Mouse (Mus musculus) gastrocnemius, adult 2 months (tissue): ENCODE measurements around the gene Tha1. TPM values are rescaled to one million over a fixed set of nuclear protein-coding genes. Genes with fewer than 3 reads are reported as not detected.

Source experiments
- DNase-seq: peaks from one replicate; pipeline ENCODE4 v3.0.0; 2022
- H3K27ac ChIP-seq: fragments of 200-600 bp; 2 replicates; pipeline ENCODE4 v1.8.1; 2022; ENCODE audit warnings: mild to moderate bottlenecking
- H3K4me3 ChIP-seq: fragments of 200-600 bp; 2 replicates; pipeline ENCODE4 v1.8.1; 2022; ENCODE audit warnings: mild to moderate bottlenecking, moderate library complexity
- CTCF ChIP-seq: fragments of 200-600 bp; IDR thresholded peaks from 2 replicates; pipeline ENCODE4 v1.8.1; 2022; ENCODE audit warnings: antibody characterized with exemption, mild to moderate bottlenecking, moderate library complexity
- intact Hi-C: fragments of 180-260 bp; cut with DNase I; formaldehyde crosslinking; loops from one replicate; pipeline ENCODE4 v1.15.1; 2025
- total RNA-seq, 2 experiments: library from RNA; stranded (reverse); gene quantifications; 2 replicates each; pipeline ENCODE4 v1.2.3; 2021

Gene Tha1
- total RNA-seq, 2 experiments from 2014 or later: 3.8 to 5.2 TPM

DNA sequence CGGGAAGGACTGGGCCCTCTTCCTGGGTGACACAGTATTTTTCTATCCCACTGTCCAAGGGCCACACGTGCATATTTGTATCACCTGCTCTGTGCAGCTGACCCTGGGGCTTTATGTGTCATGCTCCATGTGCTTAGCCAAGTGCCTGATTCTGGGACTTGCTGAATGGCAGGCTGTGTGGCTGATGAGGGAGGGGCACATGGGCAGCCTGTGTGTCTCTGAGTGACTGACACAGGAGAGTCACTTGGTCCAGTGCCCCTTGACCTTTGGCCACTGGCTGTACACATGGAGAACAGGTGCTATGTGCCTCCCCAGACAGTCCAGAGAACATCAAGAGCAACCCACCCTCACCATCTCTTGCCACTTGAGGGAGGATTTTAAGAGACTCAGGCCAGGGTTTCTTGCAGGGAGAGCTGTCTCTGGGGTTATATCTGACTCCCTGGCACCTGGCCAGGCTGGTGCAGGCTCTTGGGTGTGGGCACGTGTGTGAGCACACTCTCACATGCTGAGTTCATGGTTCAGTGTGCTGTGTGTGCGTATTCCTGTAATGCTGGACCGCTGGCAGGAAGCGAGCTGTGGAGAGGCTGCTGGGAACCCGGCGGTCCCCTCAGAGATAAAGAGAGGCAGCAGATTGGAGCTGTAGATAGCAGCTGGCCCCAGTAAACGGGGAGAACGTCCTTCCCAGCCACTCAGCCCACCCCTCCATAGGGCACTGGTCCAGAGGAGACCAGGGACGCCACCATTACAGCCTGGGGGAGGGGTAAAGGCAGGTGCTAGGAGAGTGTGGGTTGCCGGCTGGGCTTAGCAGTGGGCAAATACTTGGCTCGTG lies 4.8 kb upstream of the Tha1 start:
- Histone ChIP-seq H3K4me3 (no peak overlapping the region), H3K27ac (peak overlapping the region; percentile 64)
- intact Hi-C loops: no loop called here
- DNase-seq: peak; percentile 65
- TF ChIP-seq CTCF: no peak

DNA sequence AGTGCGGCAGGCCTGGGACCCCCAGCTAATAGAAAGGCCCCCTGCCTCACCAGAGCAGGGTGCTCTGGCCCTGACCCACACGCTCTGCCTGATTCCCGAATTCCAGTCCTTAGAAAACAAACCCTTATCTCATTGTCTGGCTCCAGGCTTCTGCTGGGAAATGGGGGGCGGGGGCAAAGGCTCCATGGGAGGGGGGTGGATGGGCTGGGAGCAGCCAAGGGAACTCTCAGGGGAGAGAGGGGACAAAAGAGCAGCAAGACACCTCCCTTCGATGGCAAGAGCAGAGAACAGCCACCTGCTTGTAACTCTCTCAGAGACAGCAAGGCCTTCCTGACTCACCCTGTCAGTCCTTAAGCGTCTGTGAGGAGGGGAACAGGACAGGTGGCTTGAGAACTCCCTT lies 2.4 kb upstream of the Tha1 start:
- Histone ChIP-seq H3K27ac (no peak overlapping the region), H3K4me3 (no peak overlapping the region)
- TF ChIP-seq CTCF: no peak
- intact Hi-C loops: no loop called here
- no peak for DNase-seq

- TF ChIP-seq CTCF: peak; percentile 48
- DNase-seq: no peak
- Histone ChIP-seq H3K27ac (no peak overlapping the region), H3K4me3 (no peak overlapping the region)
- intact Hi-C loops: no loop called here
These were observed 1.1 kb upstream of the Tha1 start for GRCm38 (mm10) chr11:117874419-117874818.

- H3K4me3 ChIP-seq: peak overlapping the region; percentile 79
- no peak overlapping the region for H3K27ac ChIP-seq
- no peak for TF ChIP-seq CTCF
- intact Hi-C loops: loop anchor here (2.0 kb wide), 2 partner anchors 39 to 97 kb away; no protein-coding TSS in a partner anchor
- DNase-seq: no peak
These were observed 1.2 kb downstream of the Tha1 start for GRCm38 (mm10) chr11:117871911-117872584.

GRCm38 (mm10) chr11:117871376-117871775 lies 1.9 kb downstream of the Tha1 start:
- intact Hi-C loops: loop anchor here (2.0 kb wide), 1 partner anchor 39 kb away; no protein-coding TSS in a partner anchor

DNA sequence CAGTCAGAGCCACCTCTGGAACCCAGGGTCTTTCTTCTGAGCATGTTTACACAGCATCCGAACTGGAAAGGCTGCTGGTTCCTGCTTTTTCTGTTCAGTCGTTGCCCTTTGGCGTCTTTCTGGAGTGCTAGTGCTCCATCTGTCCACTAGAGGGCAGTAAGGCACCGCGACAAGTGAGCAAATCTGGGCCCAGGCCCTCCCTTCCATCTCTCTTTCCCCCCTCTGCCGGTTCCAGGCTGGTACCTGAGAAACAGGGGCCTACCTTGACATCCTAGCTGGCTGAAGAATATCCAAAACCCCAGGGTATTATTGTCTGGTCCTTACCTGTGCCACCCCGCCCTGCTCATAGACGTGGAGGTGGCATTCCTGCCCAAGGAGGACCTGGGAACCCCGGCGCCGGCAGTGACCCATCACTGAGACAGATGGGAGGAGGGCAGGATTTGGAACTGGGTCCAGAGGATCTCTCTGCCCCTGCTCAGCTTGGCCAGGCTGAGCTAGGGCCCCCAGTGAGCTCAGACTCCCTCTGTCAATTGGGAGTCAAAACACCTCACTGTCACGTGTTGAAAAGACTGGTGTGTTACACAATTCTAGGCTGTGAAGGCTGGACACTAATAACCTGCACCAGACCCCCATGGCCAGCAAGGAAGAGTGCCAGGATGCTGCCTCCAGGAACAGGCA lies 2.5 kb downstream of the Tha1 start:
- H3K4me3 ChIP-seq: no peak overlapping the region

More at GRCm38 (mm10) chr11:117871376-117871775, 1.9 kb downstream of the Tha1 start:
- H3K27ac ChIP-seq: no peak overlapping the region
- H3K4me3 ChIP-seq: no peak overlapping the region
- no peak for TF ChIP-seq CTCF
- DNase-seq: no peak

GRCm38 (mm10) chr11:117865988-117866387 lies 7.3 kb downstream of the Tha1 start:
- no peak overlapping the region for H3K4me3 ChIP-seq
- H3K27ac ChIP-seq: no peak overlapping the region
- no peak for TF ChIP-seq CTCF
- intact Hi-C loops: no loop called here
- no peak for DNase-seq

More for the DNA sequence above, 2.5 kb downstream of the Tha1 start:
- intact Hi-C loops: loop anchor here (1.0 to 2.0 kb wide), 3 partner anchors 40 to 232 kb away; no protein-coding TSS in a partner anchor
- TF ChIP-seq CTCF: no peak; the same call in none of the 2 replicates
- peak; percentile 76 for DNase-seq
- H3K27ac ChIP-seq: no peak overlapping the region

DNA sequence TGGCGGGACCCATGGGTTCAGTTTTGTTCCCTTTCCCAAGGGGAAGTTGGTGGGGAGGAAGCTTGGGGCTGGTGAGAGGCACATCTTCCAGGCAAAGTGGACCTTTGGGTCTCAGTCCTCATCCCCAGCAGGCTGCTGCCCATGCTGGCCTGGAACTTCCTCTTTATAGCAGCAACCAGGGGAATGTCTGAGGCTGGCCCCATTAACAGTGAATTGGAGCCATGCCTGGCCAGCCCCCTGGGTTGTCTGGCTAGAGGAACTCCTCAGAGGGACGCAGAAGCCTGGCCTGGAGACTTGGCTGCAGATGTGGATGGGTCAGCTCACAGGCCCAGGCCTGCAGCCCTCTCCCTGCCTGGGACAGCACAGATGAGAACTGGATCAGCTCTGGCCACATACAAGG lies 8.5 kb downstream of the Tha1 start:
- Histone ChIP-seq H3K4me3 (no peak overlapping the region), H3K27ac (no peak overlapping the region)
- TF ChIP-seq CTCF: no peak
- intact Hi-C loops: no loop called here
- no peak for DNase-seq

DNA sequence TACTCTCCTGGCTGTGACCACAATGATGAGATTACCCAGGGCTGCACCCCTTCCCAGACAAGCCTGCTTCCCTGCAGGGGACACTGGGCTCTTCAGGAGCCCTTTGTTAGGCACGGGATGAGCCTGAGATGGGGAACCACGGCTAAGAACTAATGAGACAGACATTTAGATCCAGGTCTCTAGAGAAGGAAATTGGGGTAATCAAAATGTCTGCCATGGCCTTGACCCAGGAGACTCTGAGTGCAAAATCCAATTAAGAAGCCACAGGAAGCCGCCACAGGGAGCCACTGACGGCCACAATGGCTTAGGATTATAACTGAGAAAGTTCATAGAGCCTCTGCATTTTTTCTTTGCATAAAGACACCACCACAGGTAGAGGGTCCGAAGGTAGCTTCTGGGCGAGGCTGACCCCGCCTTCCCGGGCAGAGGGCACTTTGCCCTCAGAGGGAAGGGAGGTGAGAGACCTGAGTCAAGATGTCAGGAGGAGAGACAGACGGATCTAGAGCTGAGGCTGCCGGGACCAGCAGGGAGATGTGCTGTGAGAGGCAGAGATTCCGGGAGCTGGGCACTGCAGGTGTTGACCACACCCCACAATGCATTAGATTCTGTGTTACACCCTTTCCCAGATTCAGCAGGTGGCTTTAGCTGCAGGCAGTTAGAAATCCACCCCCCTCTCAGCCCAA lies 10.0 kb downstream of the Tha1 start:
- no peak overlapping the region for H3K27ac ChIP-seq
- H3K4me3 ChIP-seq: no peak overlapping the region
- no peak for DNase-seq
- no peak for TF ChIP-seq CTCF
- intact Hi-C loops: no loop called here

DNA sequence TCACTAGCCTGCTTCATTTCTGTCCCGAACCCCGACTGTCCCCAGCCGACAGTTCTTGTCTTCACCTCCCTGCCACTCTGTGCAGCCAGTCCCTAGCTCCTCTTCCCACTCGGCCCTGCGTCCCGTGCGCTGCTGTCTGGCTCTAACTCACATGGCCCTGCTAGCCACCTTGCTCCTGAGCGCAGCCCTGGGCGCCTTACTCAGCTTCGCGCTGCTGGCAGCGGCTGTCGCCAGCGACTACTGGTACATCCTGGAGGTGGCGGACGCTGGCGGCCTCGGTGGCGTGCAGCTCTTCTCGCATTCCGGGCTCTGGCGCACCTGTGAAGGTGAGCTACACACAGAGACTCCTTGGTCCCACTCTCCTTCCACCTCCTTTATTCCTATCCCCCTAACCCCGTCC lies 12.7 kb downstream of the Tha1 start, which contains the start of gene Tmem235:
Gene Tmem235 (plus strand): TSS at position 152 of the 400 bp plus-strand sequence.
- intact Hi-C loops: no loop called here
- no peak for TF ChIP-seq CTCF
- Histone ChIP-seq H3K27ac (no peak within 1 kb of the TSS), H3K4me3 (no peak within 1 kb of the TSS)
- DNase-seq: peak; percentile 54

GRCm38 (mm10) chr11:117858392-117858791 lies 14.9 kb downstream of the Tha1 start:
- no peak overlapping the region for H3K4me3 ChIP-seq
- intact Hi-C loops: no loop called here
- no peak overlapping the region for H3K27ac ChIP-seq
- DNase-seq: peak; percentile 53
- TF ChIP-seq CTCF: no peak

- TF ChIP-seq CTCF: no peak
- H3K4me3 ChIP-seq: no peak overlapping the region
- intact Hi-C loops: no loop called here
- no peak for DNase-seq
- no peak overlapping the region for H3K27ac ChIP-seq
These were observed 15.8 kb downstream of the Tha1 start for GRCm38 (mm10) chr11:117857462-117857861.
